In genomic region chr19:48682485-48682884, GRCm38 (mm10) we compare ENCODE assay signal across 8 mouse cellular contexts.
DNase-seq lines count a peak whose midpoint lies in the region; TF ChIP-seq lines count a peak whose summit lies in the region.

No protein-coding gene starts in this region.

- intact Hi-C loops in heart, postnatal 36 days (cut with DNase I), result no loop called here
- intact Hi-C loops in left cerebral cortex, postnatal 4 days (cut with DNase I), result no loop called here

- no peak for TF ChIP-seq POLR2A in brain, embryonic 14.5 days (IDR thresholded peaks at IDR 0.05; ENCODE audit: borderline replicate concordance, extremely low read depth, insufficient read depth, insufficient read length, poor library complexity, severe bottlenecking)

- TF ChIP-seq CTCF in brain, embryonic 14.5 days (IDR thresholded peaks at IDR 0.05; ENCODE audit: borderline replicate concordance, extremely low read depth, insufficient read depth, insufficient read length), result no peak

- DNase-seq in heart, postnatal 4 days, result peak; percentile 56
- DNase-seq in heart, postnatal 36 days, result no peak
- DNase-seq in left cerebral cortex, postnatal 4 days, result peak; percentile 88
- no peak for DNase-seq in left cerebral cortex, adult 9 months (ENCODE audit: low spot score in 2 of 2)
- peak; percentile 6 for DNase-seq in Muller cell, postnatal 12 days (ENCODE audit: inconsistent ontology term)
- peak; percentile 86 for DNase-seq in brain, embryonic 14.5 days (ENCODE audit: low read depth)
- DNase-seq in yolk sac, embryonic 10.5 days (ENCODE audit: low spot score), result no peak
- no peak for DNase-seq in gastrocnemius, adult 8-10 months (ENCODE audit: low spot score in 2 of 2)

Comparison
In these comparisons a context has a peak if more than half of its experiments do, and no peak if none do; other contexts are left out.
1. DNase-seq: peak in heart, postnatal 4 days (single experiment), left cerebral cortex, postnatal 4 days (single experiment), Muller cell, postnatal 12 days (single experiment) and brain, embryonic 14.5 days (single experiment); none in heart, postnatal 36 days (0 of 2), left cerebral cortex, adult 9 months (0 of 2), yolk sac, embryonic 10.5 days (single experiment) and gastrocnemius, adult 8-10 months (0 of 2).